Mouse (Mus musculus) megakaryocyte, adult 5-6 weeks (primary cell): ENCODE results near the gene Vwa8. TPM values are rescaled to one million over a fixed set of nuclear protein-coding genes. Genes with fewer than 3 reads are reported as not detected.

Experiments used
- ATAC-seq: 2 replicates; pipeline ENCODE4 v1.8.0; 2016; ENCODE audit warnings: mild to moderate bottlenecking, inconsistent platforms; ENCODE audit not compliant: poor library complexity, severe bottlenecking
- total RNA-seq, 2 experiments: library from RNA; stranded (forward) in 1 of 2; stranded (reverse) in 1 of 2; fragments of 153-499, 151-499 nt in 1 of 2; fragments of 221-1000, 200-1000 nt in 1 of 2; gene quantifications; 2 replicates each; pipeline versions ENCODE4 v1.2.3 to v1.2.4; 2015 to 2017

Gene Vwa8
- total RNA-seq, 2 experiments from 2014 or later = 7.5 to 9.0 TPM

DNA sequence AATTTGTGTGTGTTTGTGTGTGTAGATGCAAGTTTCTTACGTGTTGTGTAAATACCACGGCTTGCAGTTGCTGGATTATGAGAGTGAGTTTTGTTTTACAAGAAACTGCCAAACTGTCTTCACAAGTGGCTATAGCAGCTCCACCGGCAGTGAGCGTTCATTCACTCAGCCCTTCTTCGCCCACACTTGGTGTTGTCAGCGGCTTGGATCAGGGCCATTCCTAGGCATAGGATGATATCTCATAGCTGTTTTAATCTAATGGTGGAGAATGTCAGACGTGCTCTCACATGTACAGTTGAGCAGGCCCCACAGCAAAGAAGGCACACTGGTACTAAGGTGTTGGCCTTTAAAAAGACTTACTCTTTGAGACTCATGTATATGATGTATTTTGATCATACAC lies 328.9 kb downstream of the Vwa8 start:
- ATAC-seq = no peak

- ATAC-seq = no peak
Measured at GRCm38 (mm10) chr14:79178247-79178646, 329.4 kb downstream of the Vwa8 start.

- no peak for ATAC-seq
Measured at GRCm38 (mm10) chr14:79180078-79180730, 331.4 kb downstream of the Vwa8 start.

DNA sequence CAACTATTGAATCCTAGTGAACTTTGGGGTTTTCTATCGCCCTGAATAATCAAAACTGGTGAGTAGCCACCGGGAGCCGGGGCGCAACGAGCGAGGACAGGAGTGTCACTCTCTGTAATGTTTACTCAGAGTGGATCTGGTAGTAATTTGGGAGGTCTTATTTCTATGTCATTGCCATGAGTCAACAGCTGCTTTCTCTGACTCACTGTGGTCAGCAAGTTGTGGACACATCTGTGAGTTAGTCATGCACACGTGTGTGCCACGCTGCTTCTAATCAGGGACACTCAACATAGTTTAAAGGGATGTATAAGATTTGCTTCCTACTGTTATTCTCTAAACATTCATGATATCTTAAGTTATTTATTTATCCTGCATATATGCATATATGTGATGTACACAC lies 332.9 kb downstream of the Vwa8 start:
- ATAC-seq = no peak

- ATAC-seq = no peak
Measured at GRCm38 (mm10) chr14:79182801-79183200, 333.9 kb downstream of the Vwa8 start.

DNA sequence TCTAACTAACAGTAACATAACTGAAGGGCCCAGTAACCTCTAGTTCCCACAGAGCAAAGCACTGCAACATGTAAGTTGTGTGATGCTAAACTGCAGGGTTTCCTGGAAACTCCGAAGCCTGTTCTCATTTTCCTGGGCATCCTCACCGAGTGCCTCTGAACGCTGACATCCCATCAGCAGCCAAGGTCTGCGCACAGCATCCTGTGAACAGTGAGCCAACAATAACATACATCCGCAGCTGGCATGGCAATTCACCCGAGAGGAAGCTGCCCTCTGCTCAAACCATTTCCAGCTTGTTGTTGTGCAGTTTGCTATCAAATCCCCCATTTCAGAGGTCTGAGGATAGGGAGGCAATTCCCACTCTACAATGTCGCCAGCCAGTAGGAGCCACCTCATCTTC lies 334.4 kb downstream of the Vwa8 start:
- ATAC-seq = no peak

- no peak for ATAC-seq
Measured at GRCm38 (mm10) chr14:79184071-79184470, 335.2 kb downstream of the Vwa8 start.

DNA sequence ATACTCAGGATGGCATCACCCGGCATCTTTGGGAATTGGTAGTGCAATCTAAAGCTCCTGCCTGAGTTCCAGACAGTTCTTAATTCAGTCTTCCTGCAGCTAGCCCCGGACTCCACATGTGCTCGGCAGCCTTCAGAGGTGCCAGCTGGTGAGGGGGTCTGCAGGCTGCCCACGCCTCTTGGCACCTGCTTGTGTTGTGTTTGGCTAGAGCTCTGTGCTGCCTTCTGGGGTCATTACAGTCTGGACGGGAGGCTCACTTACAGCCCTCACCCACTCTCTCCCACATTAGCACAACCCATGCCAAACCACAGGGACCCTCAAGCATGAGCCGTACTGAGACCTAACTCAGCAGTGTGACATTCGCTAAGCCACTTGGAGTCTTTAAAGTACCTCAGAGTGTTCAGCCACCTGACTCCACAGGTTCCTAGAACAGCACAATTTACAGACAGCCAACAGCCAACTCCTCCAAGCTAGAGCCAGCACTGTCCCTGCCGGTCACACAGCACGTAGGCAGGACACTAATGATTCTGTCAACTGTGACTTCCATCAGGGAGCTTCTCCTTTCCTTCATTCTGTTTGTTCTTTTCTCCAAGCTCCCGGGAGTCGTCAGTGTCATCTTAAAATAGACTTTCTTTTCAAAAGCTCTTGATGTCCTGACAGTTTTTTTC lies 336.3 kb downstream of the Vwa8 start:
- no peak for ATAC-seq

- ATAC-seq = no peak
Measured at GRCm38 (mm10) chr14:79186976-79187375, 338.1 kb downstream of the Vwa8 start.

DNA sequence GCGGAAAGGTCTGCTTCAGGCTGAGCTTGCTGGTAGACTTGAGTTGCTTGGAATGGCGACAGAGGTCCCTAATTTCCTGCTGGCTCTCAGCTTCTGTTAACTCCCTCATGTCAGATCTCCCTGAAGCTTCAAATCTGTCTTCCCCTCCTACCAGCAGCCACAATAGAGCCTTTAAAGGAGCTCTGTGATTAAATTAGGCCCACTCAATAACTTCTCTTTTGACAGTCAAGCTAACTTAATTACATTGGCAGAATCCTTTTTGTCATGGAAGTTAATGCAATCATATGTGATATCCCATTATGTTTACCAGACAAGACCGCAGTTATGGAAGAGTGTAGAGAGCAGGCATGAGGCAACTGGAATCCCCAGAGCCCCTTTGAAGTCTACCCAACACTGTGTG lies 347.9 kb downstream of the Vwa8 start:
- no peak for ATAC-seq

- ATAC-seq = no peak
Measured at GRCm38 (mm10) chr14:79198066-79198465, 349.2 kb downstream of the Vwa8 start.

GRCm38 (mm10) chr14:79200133-79200891 lies 351.5 kb downstream of the Vwa8 start:
- ATAC-seq = no peak

DNA sequence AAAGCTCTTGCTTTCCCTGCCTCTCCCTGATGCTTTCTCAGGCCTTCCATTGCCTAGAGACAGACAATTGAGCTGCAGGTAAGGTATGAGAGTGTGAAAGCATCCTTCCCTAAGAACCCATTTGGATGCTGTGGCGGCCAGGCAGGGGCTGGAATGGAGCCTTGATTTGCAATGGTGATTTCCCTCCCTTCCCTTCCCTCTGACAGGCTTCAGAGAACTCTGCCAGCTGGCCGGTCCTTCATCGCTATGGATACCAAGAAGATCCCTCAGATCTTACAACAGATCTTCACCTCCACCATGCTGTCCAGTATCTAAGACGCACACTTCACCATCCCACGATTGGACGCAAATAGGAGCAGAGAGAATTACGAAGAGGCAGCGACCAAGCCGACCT lies 352.0 kb downstream of the Vwa8 start:
- ATAC-seq = no peak

DNA sequence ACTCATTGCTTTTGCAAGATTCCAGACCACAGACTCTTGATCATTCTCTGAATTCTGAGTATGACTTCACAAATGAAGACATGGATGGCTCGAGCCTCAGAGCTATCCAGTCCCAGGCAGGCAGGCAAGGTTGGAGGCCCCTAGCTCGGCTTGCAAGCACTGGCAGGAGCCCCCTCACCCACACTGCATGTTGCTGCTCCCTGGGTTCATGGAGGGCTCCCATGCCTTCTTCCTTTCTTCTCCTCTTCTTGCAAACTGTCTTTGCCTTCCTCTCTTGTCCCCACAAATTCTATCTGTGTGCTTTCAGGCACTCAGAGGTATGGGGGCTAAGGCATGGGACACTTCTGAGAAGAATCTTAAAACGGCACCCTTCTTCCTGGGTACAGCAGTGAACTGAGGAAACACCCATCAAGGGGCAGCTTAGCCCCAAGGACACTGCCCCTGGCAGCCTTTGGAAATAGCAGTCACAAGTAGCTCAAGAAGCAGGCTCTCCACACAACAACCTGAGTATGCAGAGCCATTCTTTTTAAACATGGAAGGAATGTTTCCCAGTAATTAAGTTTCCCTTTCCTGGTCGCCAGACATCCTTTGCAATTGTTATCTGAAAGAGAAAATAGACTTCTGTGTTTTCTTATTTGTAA lies 354.0 kb downstream of the Vwa8 start:
- ATAC-seq = no peak

DNA sequence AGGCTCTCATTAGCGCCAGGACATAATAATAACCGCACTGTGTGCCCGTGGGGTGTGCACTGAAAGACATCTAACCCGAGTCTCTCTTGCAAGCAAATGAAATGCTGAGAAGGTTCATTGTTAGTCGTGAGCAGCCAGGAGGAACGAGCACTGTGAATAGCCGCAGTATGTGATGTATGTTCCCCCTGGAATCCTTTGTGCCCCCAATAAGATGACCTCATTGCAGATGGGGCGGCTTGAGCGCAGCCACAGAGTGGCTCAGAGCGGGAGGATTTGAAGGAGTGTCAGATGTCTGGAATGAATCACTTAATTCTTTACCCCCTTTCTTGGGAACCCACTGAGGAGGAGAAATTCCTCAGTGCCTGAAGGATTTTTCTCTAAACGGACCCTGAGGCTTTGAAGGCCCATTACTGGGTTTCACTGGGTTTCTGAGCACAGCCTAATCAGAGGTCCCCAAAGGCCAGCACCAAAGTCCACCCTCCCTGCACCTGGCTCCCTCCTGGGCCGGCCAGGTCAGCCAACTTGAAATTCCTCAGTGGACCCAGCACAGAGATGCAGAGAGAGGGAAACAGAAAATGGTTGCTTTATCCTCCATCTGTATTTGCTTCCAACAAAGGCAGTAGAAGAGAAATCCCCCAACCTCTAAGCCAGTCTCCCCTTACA lies 354.8 kb downstream of the Vwa8 start:
- no peak for ATAC-seq

- no peak for ATAC-seq
Measured at GRCm38 (mm10) chr14:79204866-79205265, 356.0 kb downstream of the Vwa8 start.

- no peak for ATAC-seq
Measured at GRCm38 (mm10) chr14:79206210-79206609, 357.4 kb downstream of the Vwa8 start.

GRCm38 (mm10) chr14:79208468-79208867 lies 359.6 kb downstream of the Vwa8 start:
- ATAC-seq = no peak

DNA sequence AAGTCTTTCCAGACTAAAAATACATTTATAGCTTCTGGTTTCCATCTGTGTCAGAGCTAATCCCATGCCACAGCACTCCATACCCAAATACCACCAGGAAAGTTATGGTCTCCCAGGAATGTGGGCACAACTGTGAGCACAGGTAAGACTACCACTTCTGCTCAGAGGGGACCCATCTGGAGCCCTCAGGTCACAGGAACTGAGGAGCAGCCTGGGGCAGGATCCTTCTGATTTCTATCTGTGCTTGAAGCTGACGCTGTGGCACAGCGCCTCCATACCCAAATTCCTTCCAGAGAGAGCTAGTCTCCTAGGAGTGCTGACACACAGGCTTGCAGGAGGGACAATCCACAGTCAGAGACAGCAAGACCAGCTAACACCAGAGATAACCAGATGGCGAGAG lies 361.0 kb downstream of the Vwa8 start:
- ATAC-seq = no peak

DNA sequence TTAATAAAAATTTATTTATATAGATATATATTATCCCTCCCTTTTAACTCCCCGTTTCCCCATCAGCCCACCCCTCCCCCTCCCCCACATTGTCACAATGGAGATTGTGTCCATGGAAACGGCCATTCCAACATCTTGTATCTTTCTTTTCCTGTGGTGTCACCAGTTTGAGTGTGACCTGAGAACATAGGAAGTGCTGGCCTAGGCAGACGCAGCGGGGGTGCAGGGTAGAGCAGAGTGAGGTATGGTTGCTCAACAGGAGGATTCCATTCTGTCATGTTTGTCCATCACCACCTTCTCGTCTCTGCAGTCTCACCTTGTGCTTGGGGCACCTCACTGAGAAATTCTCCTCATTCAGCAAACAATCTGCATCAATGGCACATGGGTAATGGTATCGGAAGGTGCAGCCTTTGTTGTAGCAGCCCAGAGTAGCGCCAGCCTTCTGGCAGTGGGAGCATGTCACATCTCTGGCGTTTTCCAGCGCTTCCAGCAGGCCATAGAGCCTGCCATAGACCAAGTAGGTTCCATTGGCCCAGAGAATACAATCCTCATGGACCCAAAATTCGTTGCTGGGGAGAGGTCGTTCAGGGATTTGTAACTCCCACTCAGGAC lies 363.6 kb downstream of the Vwa8 start:
- ATAC-seq = no peak

DNA sequence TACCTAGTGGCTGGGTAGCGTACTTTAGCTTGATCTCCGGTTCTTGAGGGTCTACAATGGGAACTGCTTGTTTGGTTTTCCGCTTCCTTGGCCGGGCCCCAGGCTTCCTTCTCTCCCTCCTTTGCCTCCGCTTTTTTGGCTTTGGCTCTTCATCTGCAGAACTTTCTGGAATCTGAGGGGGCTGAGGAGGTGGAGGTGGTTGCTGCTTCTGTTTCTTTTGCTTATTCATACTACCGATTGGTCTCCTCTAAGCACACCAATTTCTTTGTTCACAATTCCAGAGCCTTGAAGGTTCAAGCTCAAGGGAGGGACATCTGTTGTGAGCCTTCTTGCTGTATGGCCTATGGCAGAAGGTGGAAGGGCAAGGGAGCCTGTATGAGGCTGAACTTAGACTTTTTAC lies 365.3 kb downstream of the Vwa8 start:
- ATAC-seq = no peak
